Mouse (Mus musculus): Measurements from ENCODE around the gene Ndufv1.
"Not testable (repeated sequence)": the region's sequence is repeated elsewhere in the genome, so short reads cannot be mapped to it uniquely, and the experiment has no call there.

Ndufv1 gene

DNA sequence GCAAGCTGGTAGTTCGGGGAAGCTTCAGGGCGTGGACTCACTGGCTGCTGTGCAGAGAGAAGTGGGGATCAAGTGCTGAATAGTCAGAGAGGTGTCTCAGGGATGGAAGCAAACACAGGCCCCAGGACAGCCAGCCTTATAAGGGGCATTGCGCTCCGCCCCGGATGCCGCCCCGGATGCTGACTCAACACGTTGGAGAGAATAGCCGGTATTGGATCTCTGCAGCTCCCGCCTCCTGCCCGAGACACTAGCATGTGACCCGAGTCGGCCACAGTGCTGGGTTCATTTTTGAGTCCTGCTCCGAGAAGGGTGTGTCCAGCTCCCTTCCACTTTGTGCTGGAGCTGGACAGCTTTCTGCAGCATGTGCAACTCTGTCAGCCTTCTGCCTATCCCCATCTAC is 29.5 kb upstream of the Ndufv1 start:
- DNase-seq (ENCODE audit: inconsistent ontology term), result no peak

DNA sequence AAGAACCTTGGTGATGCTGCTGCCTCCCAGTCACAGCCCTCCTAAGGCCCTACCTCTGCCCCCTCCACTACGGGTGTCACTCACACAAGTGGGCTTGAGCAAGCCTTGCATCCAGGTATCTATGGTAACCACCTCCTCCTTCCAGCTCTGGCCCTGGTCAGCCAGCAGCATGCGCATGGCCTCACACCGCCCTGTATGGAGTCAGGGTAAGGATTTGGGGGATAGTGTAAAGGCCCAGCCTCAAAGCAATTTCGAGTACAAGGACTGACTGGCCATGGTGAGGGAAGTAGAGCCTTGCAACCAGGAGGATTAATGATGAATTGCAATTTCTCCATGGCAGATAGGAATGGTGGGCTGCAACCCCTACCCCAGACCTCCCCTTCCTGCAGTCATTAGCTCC is 28.9 kb upstream of the Ndufv1 start:
- not testable (repeated sequence) for DNase-seq (ENCODE audit: inconsistent ontology term)

DNA sequence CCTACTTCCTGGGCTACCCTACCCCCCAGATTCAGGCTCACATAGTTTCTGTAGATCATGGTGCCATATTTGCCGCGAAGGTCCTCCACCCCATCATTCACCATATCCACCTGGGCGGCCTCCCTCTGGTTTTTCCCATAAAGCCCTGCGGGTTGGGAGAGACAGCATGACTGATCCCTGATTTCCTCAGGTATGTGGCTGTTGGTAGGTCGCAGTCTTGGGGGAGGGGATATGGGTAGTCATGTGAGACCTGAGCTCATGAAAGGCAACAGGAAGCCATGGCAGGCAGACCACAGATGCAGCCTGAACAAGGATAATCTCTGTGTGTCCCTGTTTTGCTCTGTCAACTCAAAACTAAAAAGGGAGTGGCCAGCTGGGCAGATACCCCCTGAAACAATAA is 28.3 kb upstream of the Ndufv1 start:
- not testable (repeated sequence) for DNase-seq (ENCODE audit: inconsistent ontology term)

DNA sequence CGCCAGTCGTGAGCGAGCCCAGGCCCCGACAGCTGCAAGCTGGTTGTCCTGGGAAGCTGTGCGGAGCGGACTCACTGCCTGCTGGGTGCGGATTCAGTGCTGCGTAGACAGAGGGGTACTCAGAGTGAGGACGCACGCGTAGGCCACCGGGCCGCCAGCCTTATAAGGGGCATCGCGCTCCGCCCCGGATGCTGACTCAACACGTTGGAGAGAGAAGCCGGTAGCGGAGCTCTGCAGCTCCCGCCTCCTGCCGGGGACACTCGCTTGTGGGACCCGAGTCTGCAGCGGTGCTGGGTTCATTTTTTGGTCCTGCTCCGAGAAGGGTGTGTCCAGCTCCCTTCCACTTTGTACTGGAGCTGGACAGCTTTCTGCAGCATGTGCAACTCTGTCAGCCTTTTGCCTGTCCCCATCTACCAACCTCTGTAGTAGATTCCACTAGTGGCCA is 25.2 kb upstream of the Ndufv1 start, which contains the start of gene Gstp1:
Gstp1 (minus strand) TSS at position 198 of the 445 bp plus-strand sequence.
- peak; percentile 91 for DNase-seq (ENCODE audit: inconsistent ontology term)

DNA sequence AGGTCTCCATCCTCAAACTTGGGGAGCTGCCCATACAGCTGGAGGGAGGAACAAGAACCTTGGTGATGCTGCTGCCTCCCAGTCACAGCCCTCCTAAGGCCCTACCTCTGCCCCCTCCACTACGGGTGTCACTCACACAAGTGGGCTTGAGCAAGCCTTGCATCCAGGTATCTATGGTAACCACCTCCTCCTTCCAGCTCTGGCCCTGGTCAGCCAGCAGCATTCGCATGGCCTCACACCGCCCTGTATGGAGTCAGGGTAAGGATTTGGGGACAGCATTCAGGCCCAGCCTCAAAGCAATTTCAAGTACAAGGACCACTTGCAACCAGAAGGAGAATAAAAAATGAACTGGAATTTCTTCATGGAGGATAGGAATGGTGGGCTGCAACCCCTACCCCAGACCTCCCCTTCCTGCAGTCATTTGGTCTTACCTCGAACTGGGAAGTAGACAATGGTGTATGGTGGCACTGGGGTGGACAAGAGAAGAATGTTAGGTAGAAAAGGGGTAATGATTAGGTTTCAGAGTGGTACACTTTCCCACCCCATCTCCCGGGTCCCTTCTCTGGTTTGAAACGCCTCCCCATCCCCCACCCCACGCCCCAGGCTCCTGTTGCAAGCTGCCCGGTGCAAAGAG is 24.7 kb upstream of the Ndufv1 start:
- DNase-seq (ENCODE audit: inconsistent ontology term), result not testable (repeated sequence)

DNA sequence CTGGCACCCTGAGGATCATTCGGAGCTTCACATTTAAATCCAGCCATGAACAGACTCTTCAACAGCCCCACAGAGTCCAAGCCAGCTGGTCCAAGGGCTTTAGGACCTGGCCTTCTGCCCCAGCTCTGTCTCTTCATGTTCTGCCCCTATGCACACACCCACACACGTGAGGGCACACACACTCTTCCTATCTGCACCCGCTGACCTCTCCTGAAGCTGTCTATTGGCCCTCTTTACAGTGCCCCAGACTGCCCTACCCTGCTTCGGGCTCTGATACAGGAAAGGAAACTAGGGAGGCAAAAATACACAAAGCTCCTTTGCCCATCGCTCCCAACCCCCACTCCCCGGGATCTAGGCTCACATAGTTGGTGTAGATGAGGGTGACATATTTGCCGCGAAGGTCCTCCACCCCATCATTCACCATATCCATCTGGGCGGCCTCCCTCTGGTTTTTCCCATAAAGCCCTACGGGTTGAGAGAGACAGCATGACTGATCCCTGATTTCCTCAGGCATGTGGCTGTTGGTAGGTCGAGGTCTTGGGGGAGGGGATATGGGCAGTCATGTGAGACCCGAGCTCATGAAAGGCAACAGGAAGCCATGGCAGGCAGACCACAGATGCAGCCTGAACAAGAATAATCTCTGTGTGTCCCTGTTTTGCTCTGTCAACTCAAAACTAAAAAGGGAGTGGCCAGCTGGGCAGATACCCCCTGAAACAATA is 23.9 kb upstream of the Ndufv1 start:
- DNase-seq (ENCODE audit: inconsistent ontology term), result no peak

DNA sequence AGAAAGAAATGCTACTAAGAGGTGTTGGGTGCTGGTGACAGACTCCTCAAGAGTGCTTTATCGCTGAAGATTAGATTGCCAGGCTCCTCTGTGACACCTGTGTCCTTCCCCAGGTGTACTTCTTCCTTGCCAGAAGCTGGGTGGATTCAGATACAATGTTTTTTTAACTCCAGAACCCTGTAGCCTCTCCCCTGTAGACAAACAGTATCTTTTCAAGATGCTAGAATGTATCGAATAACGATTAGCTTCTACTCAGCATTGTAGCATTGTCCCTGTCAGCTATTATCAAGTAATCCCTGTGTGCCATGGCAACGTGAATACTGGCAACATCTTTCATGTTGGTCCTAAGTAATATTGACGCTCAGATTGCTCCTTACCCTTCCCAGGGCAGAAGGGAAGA is 21.1 kb upstream of the Ndufv1 start:
- no peak for DNase-seq (ENCODE audit: inconsistent ontology term)

DNA sequence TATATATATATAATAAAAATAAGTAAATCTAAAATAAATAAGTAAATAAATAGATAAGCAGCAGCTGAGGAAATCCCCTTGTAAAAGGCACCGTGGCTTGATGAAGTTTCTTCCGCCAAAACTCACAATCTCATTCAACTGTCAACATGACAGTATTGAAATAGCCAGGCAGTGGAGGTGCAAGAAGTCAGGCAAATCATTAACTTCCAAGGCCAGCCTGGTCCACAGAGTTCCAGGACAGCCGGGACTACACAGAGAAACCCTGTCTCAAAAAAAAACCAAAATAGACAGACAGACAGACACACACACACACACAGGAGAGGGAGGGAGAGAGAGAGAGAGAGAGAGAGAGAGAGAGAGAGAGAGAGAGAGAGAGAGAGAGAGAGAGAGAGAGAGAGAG is 20.7 kb upstream of the Ndufv1 start:
- no peak for DNase-seq (ENCODE audit: inconsistent ontology term)

DNA sequence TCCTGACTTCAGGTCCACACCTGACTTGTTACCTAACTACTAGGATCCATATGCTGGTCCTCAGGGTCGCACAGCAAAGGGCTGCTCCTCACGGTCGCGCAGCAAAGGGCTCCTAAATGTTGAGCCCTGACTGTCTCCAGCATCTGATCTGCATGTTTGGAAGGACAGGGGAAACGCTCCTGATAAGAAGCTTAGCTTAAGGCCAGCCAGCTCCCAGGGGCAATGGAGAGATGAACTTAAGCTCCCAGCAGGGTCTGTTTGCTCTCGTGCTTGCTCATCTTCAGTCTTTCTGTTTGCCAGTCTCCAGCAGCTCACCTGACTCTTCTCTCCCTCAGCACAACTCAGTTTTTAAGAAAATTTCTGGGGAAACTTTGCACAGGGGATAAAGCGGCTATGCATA is 20.1 kb upstream of the Ndufv1 start:
- no peak for DNase-seq (ENCODE audit: inconsistent ontology term)

DNA sequence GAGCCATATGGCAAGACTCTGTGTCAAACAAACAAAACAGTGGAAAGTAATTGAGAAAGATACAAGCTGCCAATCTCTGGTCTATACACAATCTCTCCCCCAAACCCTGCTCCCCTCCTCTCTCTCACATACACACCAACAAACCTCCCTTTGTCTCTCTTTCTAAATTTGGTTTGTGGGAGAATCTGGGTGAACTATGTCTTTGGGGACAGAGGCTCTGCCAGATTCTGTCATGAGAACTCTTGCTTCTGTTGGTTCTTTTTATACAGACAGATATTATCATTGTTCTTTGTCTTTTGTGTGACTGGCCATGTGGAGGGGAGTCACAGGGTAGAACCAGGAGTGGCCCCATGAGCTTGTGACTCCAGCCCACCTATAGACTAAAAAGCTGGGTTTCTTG is 15.0 kb upstream of the Ndufv1 start:
- no peak for DNase-seq (ENCODE audit: inconsistent ontology term)

DNA sequence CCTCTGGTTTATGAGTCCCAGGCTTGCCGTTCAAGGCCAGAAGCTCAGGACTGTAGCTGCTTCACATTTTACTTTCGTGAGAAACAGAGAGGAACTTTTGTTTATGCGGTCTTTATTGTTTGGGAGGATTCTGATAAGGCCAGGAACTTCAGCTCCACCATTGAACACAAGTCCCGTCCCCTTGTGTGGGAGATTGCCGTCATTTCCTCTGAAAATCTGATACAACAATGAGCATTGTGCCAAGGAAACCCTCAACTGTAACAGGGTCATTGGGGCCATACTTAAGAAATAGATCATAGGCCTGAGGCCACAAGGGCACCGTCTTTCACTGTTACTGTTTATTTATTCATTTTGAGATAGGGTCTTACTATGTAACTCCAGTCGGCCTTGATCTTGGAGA is 10.6 kb upstream of the Ndufv1 start:
- DNase-seq (ENCODE audit: inconsistent ontology term), result no peak

DNA sequence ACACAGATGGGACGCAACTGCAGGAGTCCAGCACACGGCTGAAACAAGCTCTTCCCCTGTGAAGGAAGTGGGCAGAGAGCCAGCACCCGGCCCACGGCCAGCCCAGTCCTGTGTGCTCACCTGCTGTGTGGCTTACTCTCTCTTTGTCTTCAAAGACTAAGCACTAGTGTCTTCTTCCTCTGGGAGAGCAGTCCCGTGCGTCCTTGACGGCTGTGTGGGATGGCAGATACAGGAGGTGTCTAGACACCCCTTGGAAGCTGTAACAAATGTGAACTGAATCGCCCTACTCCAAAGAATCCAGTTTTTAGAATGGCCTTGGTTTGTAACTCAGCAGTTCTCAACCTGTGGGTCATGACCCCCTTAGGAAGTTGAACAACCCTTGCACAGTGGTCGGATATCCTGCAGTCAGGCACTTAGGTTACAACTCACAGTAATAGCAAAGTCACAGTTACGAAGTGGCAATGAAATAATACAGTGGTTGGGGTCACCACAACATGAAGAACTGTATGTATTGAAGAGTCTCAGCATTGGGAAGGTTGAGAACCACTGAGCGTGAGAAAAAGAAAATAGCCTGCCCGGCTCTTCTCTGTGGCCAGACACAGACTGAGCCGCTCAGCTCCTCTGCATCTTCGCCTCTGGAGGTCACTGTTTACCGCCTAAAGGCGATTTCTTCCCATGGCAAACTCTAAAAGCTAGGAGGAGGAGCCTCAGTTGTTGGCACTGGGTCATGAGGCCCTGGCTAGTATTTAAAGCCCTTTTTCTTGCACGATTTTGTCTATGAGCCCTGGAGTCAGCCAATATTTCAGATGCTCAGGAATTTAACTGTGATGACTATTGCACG is 6.4 kb upstream of the Ndufv1 start:
- DNase-seq (ENCODE audit: inconsistent ontology term), result peak; percentile 71

DNA sequence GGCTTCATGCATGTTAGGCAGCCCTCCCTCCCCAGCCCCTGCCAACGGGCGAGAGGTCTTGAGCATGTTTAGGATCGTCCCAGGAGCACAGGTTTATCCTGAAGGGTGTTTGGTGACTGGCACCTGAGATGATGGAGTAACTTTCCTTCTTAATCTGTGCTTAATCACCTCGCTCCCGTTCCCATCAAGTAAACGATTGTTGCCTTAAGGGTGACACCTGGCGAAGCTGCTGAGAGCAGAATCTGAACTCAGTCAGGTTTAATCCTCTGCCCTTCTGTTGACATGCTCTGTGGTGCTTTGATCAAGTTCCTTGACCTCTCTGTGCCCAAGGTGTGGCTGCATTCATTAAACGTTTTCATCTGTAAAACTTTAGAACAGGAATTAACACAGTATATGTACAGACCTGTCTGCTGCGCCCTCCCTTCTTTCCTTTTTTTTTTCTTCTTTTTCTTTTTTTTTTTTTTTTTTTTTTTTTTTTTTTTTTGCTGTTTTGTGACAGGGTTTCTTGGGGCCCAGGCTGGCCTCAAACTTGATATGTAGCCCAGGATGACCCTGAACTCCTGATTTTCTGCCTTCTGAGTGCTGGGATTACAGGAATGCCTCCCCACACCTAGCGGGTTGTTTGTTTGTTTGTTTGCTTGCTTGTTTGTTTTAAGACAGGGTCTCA is 5.4 kb upstream of the Ndufv1 start:
- no peak for DNase-seq (ENCODE audit: inconsistent ontology term)

DNA sequence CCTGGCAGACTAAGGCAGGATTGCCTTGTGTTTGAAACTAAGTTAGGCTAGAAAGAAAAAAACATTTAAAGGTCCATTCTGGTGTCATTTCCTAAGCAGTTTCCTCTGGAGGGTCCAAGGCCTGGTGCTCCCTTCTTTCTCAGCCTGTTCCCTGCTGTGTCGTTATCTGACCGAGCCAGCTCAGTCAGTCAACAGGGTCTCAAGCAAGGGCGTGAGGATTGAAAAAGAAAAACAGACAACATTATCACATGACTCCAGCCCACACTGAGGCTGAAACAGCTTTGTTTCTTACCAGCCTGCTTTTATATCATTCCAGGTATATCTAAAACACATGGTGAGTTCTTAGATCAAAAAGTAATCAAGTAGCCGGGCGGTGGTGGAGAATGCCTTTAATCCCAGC is 3.0 kb upstream of the Ndufv1 start:
- no peak for DNase-seq (ENCODE audit: inconsistent ontology term)

DNA sequence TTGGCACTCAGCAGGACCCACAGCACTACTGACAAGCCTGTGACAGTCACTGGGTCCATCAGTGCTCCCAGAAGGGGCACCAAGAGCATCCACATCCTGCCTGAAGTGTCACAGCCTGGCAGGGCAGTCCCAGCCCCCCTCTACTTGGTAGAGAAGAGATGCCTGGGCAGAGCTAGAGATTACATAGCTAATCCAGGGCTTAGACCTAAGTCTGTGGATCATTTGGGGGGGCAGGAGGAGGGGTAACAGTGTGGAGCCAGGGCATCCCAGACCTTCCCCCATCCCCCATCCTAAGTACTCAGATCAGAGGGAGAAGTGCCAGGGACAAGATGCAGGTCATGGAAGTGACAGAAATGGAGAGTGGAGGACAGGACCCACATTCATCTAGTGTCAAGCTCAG is 2.2 kb upstream of the Ndufv1 start:
- no peak for DNase-seq (ENCODE audit: inconsistent ontology term)

DNA sequence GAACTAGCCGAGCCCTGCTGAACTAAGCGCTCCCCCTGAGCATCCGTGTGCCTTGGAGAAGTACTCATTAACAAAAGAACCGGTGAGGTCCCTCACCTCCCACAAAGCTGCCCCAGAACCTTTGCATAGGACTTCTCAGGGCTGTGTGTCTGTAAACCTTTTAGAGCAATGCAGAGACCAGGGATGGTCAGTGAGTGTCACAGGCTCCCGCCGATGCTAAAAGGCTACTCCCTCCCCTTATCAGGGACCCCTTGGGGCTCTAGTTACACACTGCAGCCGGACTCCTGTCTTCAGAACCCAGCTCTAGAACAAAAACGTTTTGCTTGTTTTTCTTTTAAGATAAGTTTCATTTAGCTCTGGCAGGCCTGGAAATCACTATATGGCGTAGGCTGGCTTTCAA is 460 bp upstream of the Ndufv1 start:
- DNase-seq (ENCODE audit: inconsistent ontology term), result no peak

DNA sequence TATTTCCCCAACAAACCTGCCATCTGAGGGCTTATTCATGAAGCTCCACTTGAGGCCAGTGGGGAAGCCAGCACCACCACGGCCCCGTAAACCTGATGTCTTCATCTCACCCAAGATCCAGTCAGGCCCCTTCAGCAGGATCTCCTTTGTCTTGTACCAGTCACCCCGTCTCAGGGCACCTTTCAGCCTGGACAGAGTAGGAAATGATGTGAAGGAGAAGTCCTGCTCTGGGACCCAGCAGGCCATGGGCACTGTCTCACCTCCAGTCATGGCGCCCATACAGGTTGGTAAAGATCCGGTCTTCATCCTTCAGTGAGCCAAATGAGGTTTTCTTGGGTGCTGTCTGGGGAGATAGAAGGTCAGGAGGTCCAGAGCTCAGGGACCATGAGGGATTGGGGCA is 1.5 kb downstream of the Ndufv1 start:
- no peak for DNase-seq (ENCODE audit: inconsistent ontology term)

DNA sequence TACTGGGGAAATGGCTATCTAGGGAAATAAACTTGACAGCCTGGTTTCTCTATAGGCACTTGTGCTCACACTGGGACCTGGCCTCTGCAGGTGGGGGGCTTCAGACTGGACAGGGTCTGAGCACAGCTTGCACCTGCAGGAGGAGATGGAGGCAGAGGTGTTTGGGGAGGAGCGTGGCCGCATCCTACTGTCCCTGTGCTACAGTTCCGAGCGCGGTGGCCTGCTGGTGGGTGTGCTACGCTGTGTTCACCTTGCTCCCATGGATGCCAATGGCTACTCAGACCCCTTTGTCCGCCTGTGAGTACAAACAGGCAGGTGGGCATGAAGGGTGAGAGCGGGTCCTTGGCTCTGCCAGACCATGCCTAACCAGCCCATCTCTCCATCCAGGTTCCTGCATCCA is 6.6 kb downstream of the Ndufv1 start:
- no peak for DNase-seq (ENCODE audit: inconsistent ontology term)

DNA sequence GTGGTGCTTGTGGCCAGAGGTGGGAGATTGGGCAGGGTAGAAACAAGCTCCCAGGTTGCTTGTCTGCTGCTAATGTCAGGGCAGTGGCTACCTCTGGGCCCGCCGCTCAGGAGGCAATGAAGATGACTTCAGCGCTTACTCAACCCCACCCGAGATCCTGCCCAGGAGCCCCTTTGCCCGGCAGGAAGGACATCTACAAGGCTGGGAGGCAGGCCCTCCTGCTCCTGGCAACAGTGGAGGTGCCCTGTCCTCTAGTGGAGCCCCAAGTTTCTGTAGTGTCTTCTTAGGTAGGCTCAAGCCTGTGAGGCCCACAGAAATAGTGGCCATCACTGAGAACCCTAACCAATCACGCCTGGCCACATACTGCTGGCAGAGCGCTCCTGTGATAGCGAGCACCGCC is 7.5 kb downstream of the Ndufv1 start:
- DNase-seq (ENCODE audit: inconsistent ontology term), result no peak

DNA sequence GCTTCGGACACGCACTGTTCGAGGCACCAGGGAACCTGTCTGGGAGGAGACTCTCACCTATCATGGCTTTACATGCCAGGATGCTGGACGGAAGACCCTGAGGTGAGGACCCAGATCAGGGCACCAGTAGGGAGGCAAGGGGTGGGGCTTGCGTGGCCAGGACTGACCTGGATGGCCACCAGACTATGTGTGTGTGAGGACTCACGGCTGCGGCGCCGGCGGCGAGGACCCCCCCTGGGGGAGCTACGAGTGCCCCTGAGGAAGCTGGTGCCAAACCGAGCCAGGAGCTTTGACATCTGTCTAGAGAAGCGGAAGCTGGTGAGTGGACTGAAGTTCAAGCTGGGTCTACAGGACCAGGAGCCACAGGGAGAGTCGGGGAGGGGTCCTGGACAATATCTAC is 8.3 kb downstream of the Ndufv1 start:
- no peak for DNase-seq (ENCODE audit: inconsistent ontology term)

DNA sequence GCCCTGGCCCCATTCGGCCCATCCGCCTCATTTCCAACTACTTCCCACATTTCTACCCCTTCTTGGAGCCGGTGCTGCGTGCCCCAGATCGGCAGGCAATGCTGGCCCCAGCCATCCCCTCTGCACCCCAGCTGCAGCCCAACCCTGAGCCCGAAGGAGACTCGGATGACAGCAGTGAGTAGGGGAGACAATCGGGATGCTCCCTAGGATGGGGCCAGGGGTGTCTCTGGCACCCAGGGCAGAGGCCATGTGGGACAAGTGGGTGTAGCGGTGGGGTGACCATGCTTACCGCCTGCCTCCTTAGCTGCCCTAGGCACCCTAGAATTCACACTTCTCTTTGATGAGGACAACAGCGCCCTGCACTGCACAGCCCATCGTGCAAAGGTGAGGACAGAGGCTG is 9.0 kb downstream of the Ndufv1 start:
- no peak for DNase-seq (ENCODE audit: inconsistent ontology term)

DNA sequence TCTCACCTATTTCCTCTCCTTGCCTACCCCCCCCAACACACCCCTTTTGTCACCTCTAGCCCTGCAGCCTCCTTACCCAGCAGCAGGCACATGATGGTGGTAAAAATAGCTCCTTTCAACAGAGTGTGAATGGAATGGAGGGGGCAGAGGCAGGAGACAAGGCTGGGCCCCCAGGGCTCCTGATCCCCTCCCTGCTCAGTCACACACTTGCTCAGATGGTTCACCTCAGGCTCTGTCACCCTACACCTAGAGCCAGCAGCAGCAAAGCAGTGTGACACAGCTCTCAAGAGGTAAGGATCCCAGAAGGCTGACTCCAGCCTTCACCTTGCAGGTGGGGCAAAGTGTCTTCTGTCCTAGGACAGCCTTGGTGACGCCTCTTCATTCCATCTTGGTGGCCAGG is 9.5 kb downstream of the Ndufv1 start, which contains the start of gene Doc2g:
Doc2g (plus strand) TSS at position 202 of the 400 bp plus-strand sequence.
- no peak for DNase-seq (ENCODE audit: inconsistent ontology term)

Measured in Muller cell, postnatal 12 days (primary cell).